Mouse (Mus musculus) cerebellum, adult 2 months (tissue): ENCODE data around the gene Med31.

ENCODE experiments used
- CTCF ChIP-seq: fragments of 200-500 bp; IDR thresholded peaks from 2 replicates; pipeline ENCODE4 v1.5.1; 2011; ENCODE audit warnings: low read depth, mild to moderate bottlenecking, control low read depth, low read length, moderate library complexity, borderline replicate concordance; ENCODE audit not compliant: insufficient read depth
- POLR2A ChIP-seq: fragments of 200-500 bp; IDR thresholded peaks from 2 replicates; pipeline ENCODE4 v1.6.1; 2011; ENCODE audit warnings: low read length, control low read depth, borderline replicate concordance; ENCODE audit not compliant: insufficient read depth

- TF ChIP-seq CTCF = peak; percentile 83
- no peak for TF ChIP-seq POLR2A
Observed at GRCm38 (mm10) chr11:72221278-72221677, 5.9 kb upstream of the Med31 start.
